Mouse (Mus musculus) spleen, embryonic (tissue): Measurements from ENCODE around the gene Trap1.
"Not testable (repeated sequence)": the region's sequence is repeated elsewhere in the genome, so short reads cannot be mapped to it uniquely, and the experiment has no call there.

Source experiments
- CTCF ChIA-PET: fragments of 350-600 bp; sonication (Branson Sonifier 250); formaldehyde crosslinking; loops from one replicate; lab custom pipeline; 2022; lab: Charles Lee

Gene Trap1

DNA sequence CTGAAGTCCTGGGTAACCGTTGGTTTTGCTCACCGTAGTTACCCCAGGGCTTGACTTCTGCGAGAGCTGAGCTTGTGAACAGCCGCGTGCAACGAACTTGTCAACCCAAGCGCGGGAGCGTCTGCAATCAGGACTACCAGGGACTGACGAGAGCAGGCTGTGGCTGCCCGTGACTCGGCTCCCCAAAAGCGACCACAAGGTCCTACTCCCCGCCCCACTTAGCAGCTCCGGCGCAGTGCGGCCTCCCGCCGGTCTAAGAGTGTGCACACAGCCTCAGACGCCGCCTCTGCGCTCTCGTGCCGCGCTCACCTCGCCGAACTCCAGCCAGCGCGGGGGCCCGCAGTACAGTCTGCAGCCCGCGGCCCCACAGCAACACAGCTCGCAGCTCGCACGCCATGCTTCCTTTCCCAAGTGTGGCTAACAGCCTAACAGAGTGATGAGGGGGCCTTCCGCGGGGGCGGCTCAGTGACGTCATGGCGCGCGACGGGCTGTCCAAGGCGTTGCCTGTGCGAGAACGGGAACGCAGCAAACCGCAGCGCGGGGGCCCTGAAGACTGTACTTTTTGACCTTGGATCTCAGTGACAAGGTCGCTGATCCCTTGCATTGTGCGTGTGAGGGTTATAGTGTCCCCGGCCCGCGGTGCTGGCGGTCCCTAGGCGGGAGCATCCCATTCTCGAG is at the start of gene Trap1:
Gene Trap1 (minus strand): TSS at position 444 of the 678 bp plus-strand sequence.
- CTCF ChIA-PET: interaction anchor here (0.6 kb wide), 1 partner anchor 903 kb away, joined by 3 read pairs; no protein-coding TSS in a partner anchor

DNA sequence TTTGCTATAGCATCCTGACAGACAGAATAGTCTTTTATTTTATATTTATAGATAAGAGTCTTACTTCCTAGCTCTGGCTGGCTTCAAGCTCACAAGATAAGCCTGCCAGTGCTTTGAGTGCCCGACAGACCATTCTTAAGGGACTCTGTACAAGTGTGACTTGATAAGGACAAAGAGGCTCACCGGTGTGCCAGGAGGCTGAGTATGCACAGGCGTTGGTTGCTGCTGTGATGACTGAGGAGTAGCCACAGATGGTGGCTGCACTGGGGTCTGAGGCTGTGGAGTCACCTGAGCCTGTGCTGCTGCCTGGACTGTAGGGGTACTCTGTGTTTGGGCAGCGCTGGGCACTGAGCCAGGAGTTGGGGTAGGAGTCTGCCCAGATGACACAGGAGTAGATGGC is 39.4 kb upstream of the Trap1 start:
- CTCF ChIA-PET: interaction anchor here (0.7 kb wide), 1 partner anchor 10 kb away, joined by 3 read pairs; no protein-coding TSS in a partner anchor

DNA sequence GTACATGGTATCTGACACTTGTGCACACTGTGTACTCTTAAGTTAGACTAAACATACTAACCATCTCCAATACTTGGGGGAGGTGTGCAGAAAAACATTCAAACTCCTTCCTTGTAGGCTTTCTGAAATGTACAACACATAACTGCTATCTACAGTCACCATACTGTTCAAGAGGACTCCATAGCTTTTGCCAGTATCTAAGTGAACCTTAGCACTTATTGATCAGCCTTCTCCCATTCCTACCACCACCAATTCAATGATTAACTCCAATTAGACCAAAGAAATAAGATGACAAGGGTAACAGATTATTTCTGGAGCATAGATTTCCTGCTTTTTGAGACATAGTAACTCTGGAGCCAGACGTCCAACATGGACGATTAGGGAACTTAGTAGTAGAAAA is 22.7 kb upstream of the Trap1 start:
- CTCF ChIA-PET: no interaction called here

DNA sequence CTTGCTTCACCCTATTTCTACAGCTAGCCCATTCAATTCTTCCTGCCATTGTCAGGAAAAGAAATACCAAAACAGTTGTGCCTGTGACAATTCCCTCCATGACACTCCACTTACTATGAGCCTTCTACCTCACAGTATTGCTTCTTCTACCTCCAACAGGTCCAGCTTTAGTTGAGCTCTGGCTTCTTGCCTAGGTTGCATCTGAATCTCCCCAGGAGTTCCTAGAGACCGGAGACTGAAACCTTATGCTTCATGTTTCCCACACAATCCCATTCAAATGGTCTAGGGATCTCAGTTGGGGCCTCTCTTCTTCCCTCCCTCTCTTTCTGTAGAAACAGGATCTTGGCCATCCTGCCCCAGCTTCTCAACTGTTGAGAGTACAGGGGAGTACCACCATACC is 19.9 kb upstream of the Trap1 start:
- CTCF ChIA-PET: no interaction called here

DNA sequence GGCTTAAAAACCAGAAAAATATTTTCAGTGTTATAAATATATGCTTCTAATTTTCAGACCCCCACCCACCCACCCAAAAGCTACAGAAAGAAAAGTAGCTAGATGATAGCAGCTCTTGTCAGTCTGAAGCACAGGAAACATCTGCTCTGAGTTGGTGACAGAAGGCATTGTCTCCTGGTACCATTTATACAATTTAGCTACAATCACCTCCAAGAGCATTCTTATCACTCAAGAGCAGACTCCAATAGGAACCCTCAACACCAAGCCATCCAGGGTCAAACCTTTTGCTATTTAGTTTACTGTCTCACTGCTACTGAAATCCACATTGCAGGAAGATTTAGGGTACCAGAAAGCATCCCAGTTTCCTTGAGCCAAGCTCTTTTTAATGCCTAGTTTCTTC is 19.3 kb upstream of the Trap1 start:
- CTCF ChIA-PET: no interaction called here

DNA sequence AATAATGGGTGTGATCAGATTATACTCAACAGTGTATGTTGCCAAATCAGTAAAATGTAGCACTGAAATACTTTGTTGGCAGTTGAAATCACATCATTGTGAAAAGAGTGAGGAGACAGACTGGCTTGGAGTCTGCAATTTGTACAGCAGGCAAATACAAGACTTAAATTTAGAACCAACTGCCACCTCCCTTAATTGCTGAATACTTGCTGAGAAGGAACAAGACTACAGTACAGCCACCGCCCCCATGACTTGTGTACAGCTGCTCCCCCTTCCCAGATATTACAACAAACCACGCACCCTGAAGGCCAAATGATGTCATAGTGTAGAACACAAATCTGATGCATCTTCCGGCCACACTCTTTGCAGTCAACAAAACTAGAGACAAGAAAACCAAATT is 18.5 kb upstream of the Trap1 start:
- CTCF ChIA-PET: interaction anchor here (0.7 kb wide), 1 partner anchor 128 kb away, joined by 3 read pairs; no protein-coding TSS in a partner anchor

DNA sequence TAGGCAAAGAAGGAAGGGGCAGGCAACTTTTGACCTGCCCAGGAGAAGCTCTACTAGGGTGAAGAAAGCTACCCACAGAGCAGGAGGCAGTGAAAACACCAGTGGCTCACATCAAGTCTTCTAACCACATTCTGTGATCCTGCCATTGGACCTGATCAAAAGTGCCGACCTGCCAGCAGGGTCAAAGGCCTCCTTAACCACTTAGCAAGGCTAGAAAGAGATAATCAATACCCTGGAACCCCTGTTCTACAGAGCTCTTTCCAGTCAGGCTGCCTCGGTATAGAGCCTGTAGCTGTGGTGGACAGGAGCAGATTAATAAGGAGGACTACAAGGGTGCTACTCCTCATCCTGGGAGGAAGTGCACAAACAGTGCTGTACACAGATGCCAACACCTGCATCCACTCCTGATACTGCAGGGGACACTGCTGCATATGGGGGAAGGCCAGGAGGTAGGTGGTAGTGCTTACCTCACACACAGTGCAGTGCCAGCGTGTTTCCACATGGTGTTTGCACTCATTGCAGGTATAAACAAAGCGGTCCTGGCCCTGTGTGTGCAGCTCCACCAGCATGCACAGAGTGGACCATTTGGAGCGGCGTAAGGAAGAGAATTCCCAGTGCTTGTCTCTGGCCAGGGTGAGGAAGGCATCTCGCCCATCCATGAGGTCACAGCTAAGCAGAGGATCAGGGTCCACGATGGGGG is 9.7 kb upstream of the Trap1 start:
- CTCF ChIA-PET: no interaction called here

DNA sequence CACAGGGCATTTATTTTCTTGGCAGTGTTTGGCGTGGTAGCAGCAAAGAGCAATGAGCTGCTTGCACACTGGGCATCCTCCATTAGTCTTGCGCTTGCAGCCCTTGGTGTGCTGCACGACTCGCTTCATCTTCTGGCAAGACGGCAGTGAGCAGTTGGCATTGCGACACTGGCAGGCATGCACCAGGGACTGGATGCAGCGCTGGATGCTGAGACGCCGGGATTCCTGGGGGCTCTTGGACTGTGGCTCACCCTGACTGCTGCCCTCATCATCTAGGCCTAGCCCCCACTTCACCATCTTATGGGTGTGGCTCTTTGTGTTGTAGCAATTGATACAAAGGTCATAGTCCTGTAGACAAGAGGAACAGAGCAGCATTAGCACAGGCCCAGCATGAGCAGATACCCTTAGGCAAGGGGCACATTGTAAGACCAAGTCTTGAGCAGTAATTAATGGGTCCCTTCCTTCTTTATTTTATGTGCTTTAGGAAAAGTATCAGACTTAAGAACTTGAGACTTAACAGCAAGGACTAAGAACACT is 8.3 kb upstream of the Trap1 start:
- CTCF ChIA-PET: interaction anchor here (0.6 kb wide), 1 partner anchor 340 kb away, joined by 3 read pairs; no protein-coding TSS in a partner anchor

DNA sequence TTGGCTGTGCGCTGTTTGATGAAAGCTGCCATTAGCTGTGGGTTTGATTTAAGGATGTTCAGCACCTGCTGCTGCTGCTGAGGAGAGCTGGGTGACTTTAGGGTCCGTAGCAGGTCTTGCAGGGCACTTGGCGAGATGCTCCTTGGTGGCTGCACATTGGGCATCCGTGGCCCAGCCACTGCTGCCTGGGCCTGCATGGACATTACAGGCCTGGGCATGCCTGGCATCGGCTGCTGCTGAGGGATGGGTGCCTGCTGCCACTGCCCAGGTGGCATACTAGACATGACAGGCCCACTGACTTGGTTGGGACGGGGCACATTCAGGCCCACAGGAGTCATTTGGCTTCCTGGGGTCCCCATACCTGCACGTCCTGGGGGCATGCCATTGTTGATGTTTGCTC is 7.4 kb upstream of the Trap1 start:
- CTCF ChIA-PET: no interaction called here

DNA sequence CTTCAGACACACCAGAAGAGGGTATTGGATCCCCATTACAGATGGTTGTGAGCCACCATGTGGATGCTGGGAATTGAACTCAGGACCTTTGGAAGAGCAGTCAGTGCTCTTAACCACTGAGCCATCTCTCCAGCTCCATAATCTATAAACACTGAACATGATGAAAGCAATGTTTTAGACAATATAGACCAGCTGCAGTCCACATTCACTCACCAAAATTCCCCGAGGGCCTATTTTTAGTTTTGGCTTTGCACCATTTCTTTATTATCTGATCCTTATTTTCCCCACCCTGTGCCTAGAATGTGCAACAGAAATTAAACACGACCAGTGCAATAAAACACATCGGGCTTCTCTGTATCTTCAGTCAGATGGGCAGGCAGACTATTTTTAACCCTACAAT is 2.8 kb upstream of the Trap1 start:
- CTCF ChIA-PET: not testable (repeated sequence)

DNA sequence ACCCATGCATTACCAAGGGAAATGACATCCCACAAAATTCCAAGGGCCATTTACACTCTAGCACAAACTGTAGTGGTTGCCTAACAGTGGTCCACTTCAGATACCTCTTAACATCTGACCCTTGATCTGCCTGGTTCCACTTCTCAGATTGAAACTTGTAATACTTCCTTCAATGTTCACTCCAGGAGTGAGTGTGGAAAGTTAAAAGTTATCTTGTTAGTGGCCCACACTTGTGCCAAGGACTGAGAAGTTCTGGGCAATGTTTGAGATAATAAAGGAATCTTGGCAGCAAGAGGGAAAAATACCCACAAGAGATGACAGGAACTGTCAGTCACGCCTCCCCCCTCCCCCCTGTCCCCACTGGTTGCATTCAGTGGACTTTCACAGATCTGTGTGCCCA is 2.0 kb upstream of the Trap1 start:
- CTCF ChIA-PET: no interaction called here

DNA sequence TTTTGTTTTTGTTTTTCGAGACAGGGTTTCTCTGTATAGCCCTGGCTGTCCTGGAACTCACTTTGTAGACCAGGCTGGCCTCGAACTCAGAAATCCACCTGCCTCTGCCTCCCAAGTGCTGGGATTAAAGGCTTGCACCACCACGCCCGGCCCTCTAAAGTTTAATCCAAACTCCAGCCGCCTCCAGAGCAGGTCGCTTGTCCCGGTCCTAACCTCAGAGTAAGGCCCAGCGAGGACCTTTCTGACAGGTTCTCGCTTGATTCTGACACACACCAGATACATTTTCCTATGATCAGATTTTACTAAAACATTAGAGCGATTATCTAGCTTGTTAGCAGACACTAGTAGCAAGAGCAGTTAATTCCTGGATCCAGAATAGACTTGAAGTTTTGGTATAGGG is 675 bp upstream of the Trap1 start:
- CTCF ChIA-PET: interaction anchor here (0.6 kb wide), 1 partner anchor 902 kb away, joined by 3 read pairs; no protein-coding TSS in a partner anchor

DNA sequence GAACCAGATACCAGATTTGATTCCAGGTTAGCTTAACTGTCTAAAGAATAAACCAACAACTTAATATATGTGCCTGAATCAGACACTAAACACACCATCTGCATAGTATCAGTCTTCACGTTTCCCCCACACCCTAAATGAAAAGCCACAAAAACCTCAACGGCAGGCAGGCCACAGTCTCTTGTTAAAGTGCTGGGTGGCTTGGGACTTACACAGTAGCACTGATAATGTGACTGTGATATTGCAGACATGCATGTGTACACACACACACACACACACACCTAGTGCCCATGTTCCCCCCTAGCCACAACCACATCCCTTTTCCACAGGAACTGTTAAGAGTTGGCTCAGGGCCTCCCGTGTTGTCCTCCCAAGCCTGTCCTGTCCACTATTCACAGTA is 2.8 kb downstream of the Trap1 start:
- CTCF ChIA-PET: no interaction called here

DNA sequence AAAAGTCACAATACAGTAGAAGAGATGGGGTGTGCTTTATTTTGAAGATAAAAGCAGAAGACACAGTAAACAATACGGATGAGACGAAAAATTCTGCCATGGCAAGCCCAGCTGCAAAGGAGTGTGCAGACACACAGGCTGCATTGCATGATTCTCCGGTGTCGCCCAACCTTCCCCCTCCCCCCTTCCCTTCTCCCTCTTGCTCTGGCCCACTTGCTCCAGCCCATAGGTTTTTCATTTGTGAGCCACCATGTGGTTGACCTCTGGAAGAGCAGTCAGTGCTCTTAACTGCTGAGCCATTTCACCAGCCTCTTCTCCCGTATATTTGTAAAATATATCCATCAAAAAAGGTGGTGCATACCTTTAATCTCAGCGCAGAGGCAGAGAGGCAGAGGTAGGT is 3.3 kb downstream of the Trap1 start:
- CTCF ChIA-PET: no interaction called here

DNA sequence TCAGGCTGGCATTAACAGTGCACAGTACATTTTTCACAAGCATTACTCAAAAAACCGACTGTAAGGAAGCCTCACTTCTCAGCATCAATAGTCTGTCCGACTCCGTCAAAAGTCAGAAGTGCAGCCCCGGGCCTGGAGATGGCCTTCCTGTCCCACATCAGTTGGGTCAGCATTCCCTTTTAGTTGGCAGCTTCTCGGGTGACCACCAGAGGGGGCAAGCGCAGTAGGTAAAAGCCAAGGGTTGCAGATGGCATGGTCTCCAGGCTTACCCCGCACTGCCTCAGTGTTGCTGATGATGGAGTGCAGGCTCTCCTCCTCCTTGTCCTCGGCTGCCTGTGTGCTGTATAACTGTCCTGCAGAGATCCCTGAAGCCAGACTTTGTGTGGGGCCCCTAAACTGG is 9.0 kb downstream of the Trap1 start:
- CTCF ChIA-PET: no interaction called here

DNA sequence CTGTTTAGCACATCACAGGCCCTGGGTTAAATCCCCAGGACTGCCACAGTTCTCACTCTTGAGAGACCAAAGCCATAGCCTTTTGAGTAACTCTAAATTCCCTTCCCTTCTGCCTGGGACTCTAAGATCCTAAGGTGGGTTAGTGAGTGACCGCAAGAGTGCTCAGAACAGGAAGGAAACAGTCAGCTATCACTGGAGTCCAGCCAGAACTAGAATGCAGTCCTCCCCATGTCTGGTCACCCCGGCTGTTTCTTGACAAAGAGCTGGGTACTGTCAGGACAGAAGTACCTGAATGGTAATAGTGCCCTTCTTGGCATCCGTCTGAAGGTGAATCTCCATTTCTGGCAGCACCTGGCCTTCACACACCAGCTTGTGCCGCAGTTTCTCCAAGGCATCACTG is 12.7 kb downstream of the Trap1 start:
- CTCF ChIA-PET: interaction anchor here (0.5 kb wide), 1 partner anchor 31 kb away, joined by 3 read pairs; no protein-coding TSS in a partner anchor

DNA sequence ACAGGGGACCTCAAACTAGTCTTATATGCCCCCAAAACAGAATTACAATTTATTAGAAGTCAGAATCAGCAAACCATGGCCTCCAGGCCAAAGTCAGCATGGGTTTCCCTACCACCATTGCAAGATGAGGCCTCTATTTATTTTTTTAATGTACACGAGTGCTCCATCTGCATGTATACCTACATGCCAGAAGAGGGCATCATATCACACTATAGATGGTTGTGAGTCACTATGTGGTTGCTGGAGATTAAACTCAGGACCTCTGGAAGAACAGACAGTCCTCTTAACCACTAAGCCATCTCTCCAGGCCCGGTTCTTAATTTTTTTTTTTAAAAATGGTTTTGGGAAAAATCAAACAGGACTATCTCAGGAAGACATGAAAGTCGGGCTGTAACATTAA is 23.8 kb downstream of the Trap1 start:
- CTCF ChIA-PET: no interaction called here

DNA sequence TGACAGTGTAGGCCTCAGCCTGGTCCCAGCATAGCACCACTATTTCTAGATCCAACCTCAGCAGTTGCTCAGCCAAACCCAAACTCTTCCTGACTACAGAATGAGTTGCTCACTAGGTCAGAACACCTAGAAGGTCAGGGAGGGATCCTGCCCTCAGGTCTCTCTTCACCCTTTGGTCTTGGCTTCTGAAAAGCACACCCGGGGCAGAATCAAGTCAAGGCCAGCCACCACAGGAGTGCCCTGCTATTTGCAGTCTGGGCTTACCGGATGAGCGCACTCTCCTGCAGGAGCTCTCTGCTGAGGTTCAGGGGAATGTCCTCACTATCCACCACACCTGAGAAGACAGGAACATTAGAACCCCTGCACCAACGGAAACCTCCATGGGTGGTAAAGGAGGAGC is 25.0 kb downstream of the Trap1 start:
- CTCF ChIA-PET: no interaction called here

DNA sequence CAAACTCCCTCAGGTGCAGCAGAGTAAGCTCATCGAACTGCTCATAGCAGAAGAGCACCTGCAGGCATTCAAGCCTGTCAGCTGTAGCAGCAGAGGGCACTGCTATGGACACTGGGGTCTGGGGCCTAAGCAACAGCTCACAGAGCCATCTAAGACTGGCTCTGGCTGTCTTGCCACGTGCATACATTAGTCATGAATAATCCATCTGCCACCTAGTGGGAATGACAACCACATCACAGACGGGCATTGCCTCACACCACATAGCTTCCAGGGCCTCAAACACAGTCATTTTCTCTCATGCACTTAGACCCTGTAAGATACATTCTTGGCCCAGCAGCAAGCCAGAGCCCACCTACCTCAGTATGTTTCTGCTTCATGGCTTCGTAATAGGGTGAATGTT is 32.1 kb downstream of the Trap1 start:
- CTCF ChIA-PET: interaction anchor here (0.6 kb wide), 1 partner anchor 70 kb away, joined by 4 read pairs; no protein-coding TSS in a partner anchor

DNA sequence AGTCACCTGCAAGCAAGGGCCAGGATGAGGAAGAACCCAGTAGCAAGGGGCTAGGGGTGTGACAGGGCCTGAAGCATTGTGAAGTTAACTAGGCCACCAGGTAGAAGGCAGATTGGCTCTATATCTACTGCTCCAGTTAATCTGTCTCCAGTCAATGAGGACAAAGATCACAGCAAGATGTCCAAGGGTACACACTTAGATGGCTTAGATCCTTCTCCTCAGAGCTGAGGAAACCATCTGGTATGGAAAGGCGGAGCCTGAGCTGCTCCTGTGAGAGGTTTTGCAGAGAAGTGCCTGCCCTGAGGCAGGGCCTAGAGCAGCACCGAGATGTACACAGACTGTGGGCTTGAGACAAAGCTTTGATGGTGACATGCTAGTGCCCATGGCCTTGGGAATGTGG is 33.5 kb downstream of the Trap1 start:
- CTCF ChIA-PET: no interaction called here

DNA sequence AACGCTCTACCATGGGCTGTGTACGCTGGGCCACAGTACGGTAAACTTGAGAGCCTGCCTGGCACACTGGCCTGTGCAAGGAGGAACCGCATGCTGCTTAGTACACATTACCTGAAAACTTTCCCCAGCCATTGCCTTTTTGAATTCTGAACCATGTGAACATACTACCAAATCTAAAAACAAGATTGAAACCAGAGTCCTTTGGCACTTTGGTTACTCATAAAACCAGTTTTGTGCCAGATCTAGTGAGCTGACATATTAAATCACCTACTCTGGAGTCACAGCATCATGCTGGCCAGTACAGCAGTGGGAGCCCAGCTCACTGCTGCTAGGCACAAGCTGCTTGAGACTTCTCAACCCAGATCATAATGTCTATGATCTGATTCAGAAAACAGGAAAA is 36.0 kb downstream of the Trap1 start:
- CTCF ChIA-PET: no interaction called here

DNA sequence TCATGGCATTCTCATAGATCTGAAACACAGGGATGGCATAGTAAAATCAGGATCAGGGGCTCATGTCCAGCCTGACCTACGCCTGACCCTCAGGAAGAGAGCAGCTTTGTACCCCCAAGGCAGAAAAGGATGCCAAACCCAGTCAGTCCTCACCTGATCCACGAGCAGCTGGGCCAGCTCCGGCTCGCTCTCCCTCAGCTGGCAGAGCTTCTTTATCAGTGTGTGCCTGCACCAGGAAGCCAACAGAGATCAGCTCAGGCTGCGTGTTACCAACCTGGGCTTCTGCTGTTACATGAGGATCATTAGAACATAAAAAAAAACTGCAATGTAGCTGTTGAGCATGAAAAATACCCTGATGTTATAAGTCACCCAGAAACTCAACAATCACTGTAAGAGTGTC is 37.4 kb downstream of the Trap1 start:
- CTCF ChIA-PET: no interaction called here

DNA sequence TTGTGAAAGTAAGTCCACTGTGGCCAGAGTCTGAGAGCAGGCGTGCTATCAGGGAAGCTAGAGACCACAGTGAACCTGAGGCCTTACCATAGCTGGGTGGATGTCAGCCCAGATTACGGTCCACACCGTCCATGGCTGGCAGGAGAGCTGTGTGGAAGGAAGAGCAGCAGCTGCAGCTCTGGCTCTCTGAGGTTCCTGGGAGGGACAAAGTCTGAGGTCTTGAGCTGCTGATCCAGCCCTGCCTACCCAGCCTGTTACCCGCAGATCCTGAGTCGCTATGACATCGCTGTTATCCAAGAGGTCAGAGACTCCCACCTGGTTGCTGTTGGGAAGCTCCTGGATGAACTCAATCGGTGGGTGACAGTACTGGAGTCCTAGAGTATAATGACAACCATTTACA is 39.9 kb downstream of the Trap1 start:
- CTCF ChIA-PET: no interaction called here
